Mouse (Mus musculus): ENCODE results near the gene Setd3. TPM values are rescaled to one million over a fixed set of nuclear protein-coding genes. Genes with fewer than 3 reads are reported as not detected.

Setd3 gene
- polyA plus RNA-seq (2012; rRNA removed; ENCODE audit: low replicate concordance) = 6.1 and 8.0 TPM in 2 replicates

DNA sequence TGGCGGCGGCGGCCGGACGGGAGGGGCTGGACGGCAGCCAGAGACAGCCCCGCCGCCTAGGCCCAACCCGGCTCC, at the start of gene Setd3:
Setd3 (minus strand) TSS at position 69 of the 75 bp plus-strand sequence.

DNA sequence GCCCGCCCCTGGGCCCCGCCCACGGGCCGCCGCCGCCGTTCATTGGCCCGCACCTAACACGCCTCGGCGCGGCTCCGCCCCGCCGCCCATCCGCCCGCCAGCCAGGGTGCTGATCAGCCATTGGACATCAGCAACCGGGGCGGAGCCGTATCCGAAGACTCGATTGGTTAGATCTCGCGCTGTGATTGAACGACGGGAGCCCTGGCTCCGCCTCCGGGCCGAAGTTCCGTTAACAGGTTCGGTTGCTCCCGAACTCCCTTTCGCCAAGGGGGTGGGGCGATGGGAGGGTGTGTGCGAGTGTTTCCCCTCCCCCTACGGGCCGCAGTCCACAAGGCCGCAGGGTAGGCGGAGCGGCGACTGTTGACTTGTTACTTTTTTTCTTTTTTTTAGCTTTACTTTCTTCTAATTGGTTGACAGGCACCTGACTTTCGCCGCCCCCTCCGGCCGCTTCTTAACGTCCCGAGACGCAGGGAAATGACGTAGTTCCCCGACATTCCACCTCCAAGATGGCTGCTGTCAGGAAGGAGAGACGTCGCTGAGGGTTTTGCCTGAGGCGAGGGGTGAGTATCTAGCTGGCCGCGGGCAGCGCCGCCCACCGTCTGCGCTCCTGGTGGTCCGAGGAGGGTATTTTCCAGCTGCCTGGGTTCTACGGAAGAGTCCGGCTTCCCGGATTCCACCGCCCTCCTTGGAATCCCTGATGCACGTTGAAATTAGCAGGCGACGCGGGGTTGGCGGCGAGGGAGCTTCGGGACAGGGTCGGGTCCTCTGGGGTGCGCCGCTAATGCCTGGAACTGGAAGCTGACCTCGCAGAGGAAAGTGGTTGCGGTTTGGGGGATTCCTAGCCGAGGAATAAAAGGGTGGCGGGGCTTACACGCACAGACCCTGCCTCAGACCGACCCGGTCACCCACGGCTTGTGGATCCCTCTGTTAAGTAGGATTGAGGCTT, 480 bp upstream of the Setd3 start, which contains the start of gene Ccnk:
Ccnk (plus strand) TSS at position 259 of the 946 bp plus-strand sequence.

Other genes starting within 250 kb of the Setd3 start
- 13.0 and 16.4 TPM in 2 replicates for gene Bcl11b, start 175.7 kb downstream of the Setd3 start, polyA plus RNA-seq (2012; rRNA removed; ENCODE audit: low replicate concordance)
- 7.3 and 8.5 TPM in 2 replicates for gene Ccnk, start 265 bp upstream of the Setd3 start, polyA plus RNA-seq (2012; rRNA removed; ENCODE audit: low replicate concordance)
- gene Ccdc85c, start 96.1 kb upstream of the Setd3 start, polyA plus RNA-seq (2012; rRNA removed; ENCODE audit: low replicate concordance) = 50.5 and 84.0 TPM in 2 replicates
- gene Hhipl1, start 127.0 kb upstream of the Setd3 start, polyA plus RNA-seq (2012; rRNA removed; ENCODE audit: low replicate concordance) = 0.36 and 0.92 TPM in 2 replicates
- gene Cyp46a1, start 155.1 kb upstream of the Setd3 start, polyA plus RNA-seq (2012; rRNA removed; ENCODE audit: low replicate concordance) = 0.78 and 1.1 TPM in 2 replicates
- 7.6 and 18.2 TPM in 2 replicates for gene Eml1, start 191.6 kb upstream of the Setd3 start, polyA plus RNA-seq (2012; rRNA removed; ENCODE audit: low replicate concordance)